Comparison of ENCODE assay signal across 8 mouse cellular contexts in the genomic region with DNA sequence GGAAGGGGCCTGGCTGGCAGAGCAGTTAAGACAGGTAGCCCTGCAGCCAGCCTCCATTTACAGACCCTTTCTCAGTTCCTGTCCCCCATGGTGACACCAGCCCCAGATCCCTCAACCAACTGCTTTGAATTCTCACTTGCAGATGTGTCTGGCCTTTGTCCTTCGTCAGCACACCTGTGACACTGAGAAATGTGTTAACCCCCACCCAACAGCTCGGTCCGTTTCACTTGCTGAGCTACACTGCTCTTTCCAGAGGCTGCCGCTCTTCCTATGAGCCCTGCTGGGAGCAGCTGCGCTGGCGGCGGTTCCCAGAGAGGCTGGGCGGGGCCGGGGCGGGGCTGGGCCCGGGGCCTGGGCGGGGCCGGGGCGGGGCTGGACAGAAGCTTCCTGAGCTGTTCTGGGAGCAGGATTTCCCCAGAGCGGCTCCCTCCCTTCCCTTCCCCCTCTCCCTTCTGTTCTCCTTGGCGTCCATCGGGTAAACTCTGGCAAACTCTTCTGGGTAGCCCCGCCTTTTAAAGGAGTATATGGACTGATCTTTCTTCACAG.
DNase-seq lines count a peak whose midpoint lies in the region; ATAC-seq and TF ChIP-seq lines count a peak whose summit lies in the region.

No protein-coding gene starts in this region.

- no peaks in the 10 kb centered on the region for H3K9me3 ChIP-seq in embryonic facial prominence, embryonic 11.5 days (replicated peaks; ENCODE audit: control insufficient read depth, low read length)
- H3K9me3 ChIP-seq in intestine, postnatal 0 days (ENCODE audit: control insufficient read depth) = no peaks in the 10 kb centered on the region
- H3K9me3 ChIP-seq in liver, embryonic 15.5 days (replicated peaks) = no peaks in the 10 kb centered on the region

- WGBS in embryonic facial prominence, embryonic 11.5 days = 1% methylated on average over 18 of the region's 18 CpGs
- WGBS in heart, adult 2 months = 3% methylated on average over 15 of the region's 18 CpGs
- WGBS in intestine, postnatal 0 days = 4% methylated on average over 13 of the region's 18 CpGs
- WGBS in liver, embryonic 15.5 days (ENCODE audit: insufficient replicate concordance) = under 1% methylated on average over 18 of the region's 18 CpGs

- peak overlapping the region; percentile 70 for H3K27ac ChIP-seq in embryonic facial prominence, embryonic 11.5 days (replicated peaks; ENCODE audit: low read depth, low read length)
- H3K27ac ChIP-seq in heart, adult 2 months = peak overlapping the region; percentile 89
- peak overlapping the region; percentile 58 for H3K27ac ChIP-seq in intestine, postnatal 0 days (ENCODE audit: low read depth, low read length)
- H3K27ac ChIP-seq in liver, embryonic 15.5 days (replicated peaks) = peak overlapping the region; percentile 53

- peaks cover 4% of the 10 kb centered on the region for H3K79me2 ChIP-seq in heart, adult 2 months (replicated peaks; ENCODE audit: control insufficient read depth, insufficient read depth, low read length)

- H3K4me1 ChIP-seq in embryonic facial prominence, embryonic 11.5 days (ENCODE audit: control insufficient read depth, insufficient read depth, low read length) = peaks cover 9% of the 10 kb centered on the region
- peaks cover 50% of the 10 kb centered on the region for H3K4me1 ChIP-seq in heart, adult 2 months (ENCODE audit: control insufficient read depth, insufficient read depth, low read length)
- no peaks in the 10 kb centered on the region; the same call in 1 of the 2 replicates for H3K4me1 ChIP-seq in intestine, postnatal 0 days (replicated peaks; ENCODE audit: control insufficient read depth, insufficient read depth, low read length)
- H3K4me1 ChIP-seq in liver, embryonic 15.5 days (replicated peaks) = peaks cover 50% of the 10 kb centered on the region

- intact Hi-C loops in heart, adult 2 months (cut with DNase I) = loop anchor here (2.0 to 10.0 kb wide), 3 partner anchors 17 to 797 kb away; a partner anchor contains a TSS

- peak overlapping the region; percentile 51 for H3K4me2 ChIP-seq in embryonic facial prominence, embryonic 11.5 days (ENCODE audit: low read depth, low read length)
- peak overlapping the region; percentile 58 for H3K4me2 ChIP-seq in intestine, postnatal 0 days (replicated peaks; ENCODE audit: low read depth)
- peak overlapping the region; percentile 66 for H3K4me2 ChIP-seq in liver, embryonic 15.5 days

- peak overlapping the region; percentile 19; the same call in 1 of the 2 replicates for H3K4me3 ChIP-seq in embryonic facial prominence, embryonic 11.5 days (ENCODE audit: low read depth, low read length)
- peak overlapping the region; percentile 40 for H3K4me3 ChIP-seq in heart, adult 2 months
- peak overlapping the region; percentile 4 for H3K4me3 ChIP-seq in intestine, postnatal 0 days (ENCODE audit: low read depth, low read length)
- H3K4me3 ChIP-seq in liver, embryonic 15.5 days (replicated peaks) = peak overlapping the region; percentile 29; the same call in 1 of the 2 replicates

- H3K27me3 ChIP-seq in embryonic facial prominence, embryonic 11.5 days (ENCODE audit: control insufficient read depth, insufficient read depth, low read length) = no peaks in the 10 kb centered on the region
- H3K27me3 ChIP-seq in heart, adult 2 months (ENCODE audit: control insufficient read depth, insufficient read depth, low read length) = no peaks in the 10 kb centered on the region
- no peaks in the 10 kb centered on the region for H3K27me3 ChIP-seq in intestine, postnatal 0 days (replicated peaks; ENCODE audit: control insufficient read depth, insufficient read depth, low read length)
- H3K27me3 ChIP-seq in liver, embryonic 15.5 days = peaks cover 8% of the 10 kb centered on the region

- 0 out of 2 replicates have a peak, but pooled peaks have one; percentile 29 for TF ChIP-seq EP300 in heart, adult 2 months (IDR thresholded peaks at IDR 0.05; ENCODE audit: insufficient read depth, low read depth, low read length)

- no peak for TF ChIP-seq CTCF in heart, adult 2 months (IDR thresholded peaks at IDR 0.05)
- TF ChIP-seq CTCF in intestine, postnatal 0 days (IDR thresholded peaks at IDR 0.05; ENCODE audit: low read depth) = no peak; the same call in 1 of the 2 replicates

- H3K36me3 ChIP-seq in embryonic facial prominence, embryonic 11.5 days (replicated peaks; ENCODE audit: control insufficient read depth, insufficient read depth, low read depth, low read length) = no peaks in the 10 kb centered on the region
- peaks cover 12% of the 10 kb centered on the region for H3K36me3 ChIP-seq in heart, adult 2 months (ENCODE audit: control insufficient read depth, insufficient read depth, low read length)
- H3K36me3 ChIP-seq in intestine, postnatal 0 days (ENCODE audit: control insufficient read depth, insufficient read depth) = peaks cover under 1% of the 10 kb centered on the region; the same call in 1 of the 2 replicates
- no peaks in the 10 kb centered on the region for H3K36me3 ChIP-seq in liver, embryonic 15.5 days (replicated peaks)

- peak; percentile 59 for DNase-seq in CD4-positive, CD25-positive, alpha-beta regulatory T cell, adult 2 months (ENCODE audit: low read depth, low spot score)
- DNase-seq in adrenal gland, adult 8-10 months = peak; percentile 67
- peak; percentile 91 for DNase-seq in embryonic facial prominence, embryonic 11.5 days (ENCODE audit: low spot score)
- DNase-seq in heart, adult 2 months = peak; percentile 79 to 85
- DNase-seq in neural tube, embryonic 10.5 days (ENCODE audit: extremely low spot score, low spot score) = peak; percentile 94
- peak; percentile 71 for DNase-seq in testis, postnatal 14 days (ENCODE audit: low spot score)

- ATAC-seq in embryonic facial prominence, embryonic 11.5 days (replicated peaks; ENCODE audit: insufficient number of reproducible peaks, low FRiP score, low TSS enrichment, low read depth) = peak; percentile 88
- ATAC-seq in intestine, postnatal 0 days = peak; percentile 91
- ATAC-seq in liver, embryonic 15.5 days (ENCODE audit: insufficient read depth) = peak; percentile 80

- TF ChIP-seq POLR2A in heart, adult 2 months (IDR thresholded peaks at IDR 0.05; ENCODE audit: insufficient read depth, low read depth, low read length) = peak; percentile 83

- peak overlapping the region; percentile 45 for H3K9ac ChIP-seq in embryonic facial prominence, embryonic 11.5 days (replicated peaks; ENCODE audit: low read length)
- peak overlapping the region; percentile 64 for H3K9ac ChIP-seq in heart, adult 2 months (ENCODE audit: low read depth, low read length)
- H3K9ac ChIP-seq in intestine, postnatal 0 days (ENCODE audit: low read depth, low read length) = peak overlapping the region; percentile 44; the same call in 1 of the 2 replicates
- peak overlapping the region; percentile 20; the same call in 1 of the 2 replicates for H3K9ac ChIP-seq in liver, embryonic 15.5 days

Comparison
In these comparisons a context has a peak if more than half of its experiments do, and no peak if none do; other contexts are left out.
1. Peak in every context shown above with its lines: DNase-seq, ATAC-seq, H3K4me3 ChIP-seq and H3K27ac ChIP-seq.